Mouse (Mus musculus) liver, embryonic 16.5 days (tissue): Measurements from ENCODE around the gene Armc8. TPM values are rescaled to one million over a fixed set of nuclear protein-coding genes. Genes with fewer than 3 reads are reported as not detected.
A peak's percentile ranks its signal among the peaks of the same experiment; 100 is the strongest.

ENCODE experiments used
- ATAC-seq: fragments of 200-750 bp; cut with Nextera tagmentation; 2 replicates; pipeline ENCODE4 v1.8.0; 2017; ENCODE audit warnings: low read depth, mild to moderate bottlenecking, moderate number of reproducible peaks, moderate library complexity
- H3K27ac ChIP-seq: fragments of 300-500 bp; sonication (generic); 2 replicates; pipeline ENCODE4 v1.5.1; 2014; ENCODE audit warnings: mild to moderate bottlenecking, low read length
- H3K27me3 ChIP-seq: fragments of 300-500 bp; sonication (generic); 2 replicates; pipeline ENCODE4 v1.6.1; 2014; ENCODE audit warnings: low read depth, low read length, mixed read lengths; ENCODE audit not compliant: control insufficient read depth, insufficient read depth
- H3K36me3 ChIP-seq: fragments of 300-500 bp; sonication (generic); 2 replicates; pipeline ENCODE4 v1.6.1; 2014; ENCODE audit warnings: mild to moderate bottlenecking; ENCODE audit not compliant: control insufficient read depth, insufficient read depth
- H3K4me1 ChIP-seq: fragments of 300-500 bp; sonication (generic); 2 replicates; pipeline ENCODE4 v1.6.1; 2014; ENCODE audit warnings: low read depth, low read length, mixed read lengths; ENCODE audit not compliant: control insufficient read depth
- H3K4me2 ChIP-seq: fragments of 300-500 bp; sonication (generic); 2 replicates; pipeline ENCODE4 v1.6.1; 2014; ENCODE audit warnings: low read depth, low read length, mixed read lengths
- H3K4me3 ChIP-seq: fragments of 300-500 bp; sonication (generic); 2 replicates; pipeline ENCODE4 v1.5.1; 2014; ENCODE audit warnings: low read depth, mild to moderate bottlenecking, low read length
- H3K9ac ChIP-seq: fragments of 300-500 bp; sonication (generic); 2 replicates; pipeline ENCODE4 v1.6.1; 2014; ENCODE audit warnings: low read depth, low read length
- H3K9me3 ChIP-seq: fragments of 300-500 bp; sonication (generic); replicated peaks from 2 replicates; pipeline ENCODE4 v1.6.1; 2016; ENCODE audit warnings: low read length; ENCODE audit not compliant: control insufficient read depth
- WGBS: fragments of 180-500 bp; shearing (Covaris S2); extraction: QIAGEN DNeasy Blood & Tissue Kit; methylation state at CpG from one replicate; pipeline ENCODE4 v1.1.7; 2014; ENCODE audit not compliant: insufficient replicate concordance; 5-methylcytosine and 5-hydroxymethylcytosine counted together
- polyA plus RNA-seq: library from polyadenylated mRNA; unstranded; fragments of >200 nt; fragmentation: Nextera tagmentation; extraction: Ambion mirVana; gene quantifications from 2 replicates; pipeline ENCODE4 v1.2.1, GENCODE M21; 2015

Armc8 gene
- polyA plus RNA-seq, 1 experiment from 2014 or later = 8.3 TPM

DNA sequence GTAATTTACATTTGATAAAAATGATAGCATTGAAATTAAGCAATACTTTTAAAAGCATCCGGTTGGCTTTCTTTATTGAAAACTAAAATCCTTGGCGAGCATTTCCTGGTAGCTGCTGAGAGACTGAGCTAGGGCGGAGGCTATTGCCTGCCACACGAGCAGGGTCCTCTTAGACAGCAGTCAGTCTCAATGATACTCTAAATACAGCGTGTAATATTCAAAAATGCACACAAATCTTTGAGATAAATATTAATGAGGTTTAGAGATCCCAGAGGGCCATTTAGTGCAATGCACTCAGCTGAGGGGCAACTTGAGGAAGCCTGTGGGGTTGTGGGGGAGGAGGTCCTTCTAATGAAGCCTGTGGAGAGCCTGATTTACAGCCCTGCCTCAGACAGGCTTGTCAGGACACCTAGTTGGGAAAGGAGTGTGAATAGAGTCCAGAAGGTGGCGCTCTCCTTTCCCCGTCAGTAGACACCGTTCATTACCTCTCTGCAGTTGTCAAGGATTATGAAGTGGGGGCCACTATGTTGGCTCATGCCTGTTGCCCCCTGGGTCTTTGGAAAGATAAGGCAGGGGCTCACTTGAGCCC, 124.0 kb downstream of the Armc8 start:
- no peak overlapping the region for H3K27ac ChIP-seq
- 26% methylated on average over 8 of the region's 8 CpGs for WGBS
- H3K36me3 ChIP-seq = no peaks in the 10 kb centered on the region
- H3K4me1 ChIP-seq = no peaks in the 10 kb centered on the region
- no peaks in the 10 kb centered on the region for H3K27me3 ChIP-seq
- H3K9me3 ChIP-seq = no peaks in the 10 kb centered on the region
- no peak overlapping the region for H3K4me3 ChIP-seq
- ATAC-seq = no peak
- H3K9ac ChIP-seq = no peak overlapping the region
- H3K4me2 ChIP-seq = no peak overlapping the region

DNA sequence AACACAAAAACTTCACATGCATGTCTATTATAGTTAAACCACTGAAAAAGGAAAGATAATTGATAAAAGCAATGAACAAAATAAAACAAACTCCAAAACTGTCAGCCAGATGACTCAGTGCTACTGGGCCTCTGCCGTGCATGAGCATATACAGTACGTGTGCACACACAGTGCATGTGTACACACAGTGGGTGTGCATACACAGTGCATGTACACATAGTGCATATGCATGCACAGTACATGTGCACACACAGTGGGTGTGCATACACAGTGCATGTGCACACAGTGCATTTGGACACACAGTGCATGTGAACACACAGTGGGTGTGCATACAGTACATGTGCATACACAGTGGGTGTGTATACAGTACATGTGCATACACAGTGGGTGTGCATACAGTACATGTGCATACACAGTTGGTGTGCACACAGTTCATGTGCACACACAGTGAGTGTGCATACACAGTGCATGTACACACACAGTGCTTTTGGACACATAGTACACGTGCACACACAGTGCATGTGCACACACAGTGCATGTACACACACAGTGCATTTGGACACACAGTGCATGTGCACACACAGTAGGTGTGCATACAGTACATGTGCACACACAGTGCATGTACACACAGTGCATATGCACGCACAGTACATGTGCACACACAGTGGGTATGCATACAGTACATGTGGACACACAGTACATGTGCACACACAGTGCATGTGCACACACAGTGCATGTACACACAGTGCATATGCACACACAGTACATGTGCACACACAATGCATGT, 126.9 kb downstream of the Armc8 start:
- no peaks in the 10 kb centered on the region for H3K36me3 ChIP-seq
- 72% methylated on average over 4 of the region's 4 CpGs for WGBS
- H3K4me2 ChIP-seq = no peak overlapping the region
- H3K4me1 ChIP-seq = no peaks in the 10 kb centered on the region; the same call in 1 of the 2 replicates
- H3K27me3 ChIP-seq = peaks cover 19% of the 10 kb centered on the region
- no peak for ATAC-seq
- no peak overlapping the region for H3K27ac ChIP-seq
- no peak overlapping the region for H3K4me3 ChIP-seq
- H3K9ac ChIP-seq = no peak overlapping the region
- no peaks in the 10 kb centered on the region for H3K9me3 ChIP-seq

DNA sequence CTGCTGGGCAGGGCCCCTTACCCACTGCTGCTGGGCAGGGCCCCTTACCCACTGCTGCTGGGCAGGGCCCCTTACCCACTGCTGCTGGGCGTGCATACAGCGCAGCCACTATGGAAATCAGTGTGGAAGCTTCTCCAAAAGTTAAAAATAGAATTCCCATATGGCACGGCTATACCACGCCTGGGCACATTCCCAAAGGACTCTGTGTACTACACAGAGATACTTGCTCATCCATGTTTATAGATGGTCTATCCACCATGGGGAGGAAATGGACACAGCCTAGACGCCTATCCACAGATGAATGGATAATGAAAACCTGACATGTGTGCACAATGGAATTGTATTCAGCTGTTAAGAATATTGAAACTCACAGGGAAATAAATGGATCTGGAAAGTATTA, 127.8 kb downstream of the Armc8 start:
- no peak overlapping the region for H3K4me2 ChIP-seq
- no peak for ATAC-seq
- H3K9me3 ChIP-seq = no peaks in the 10 kb centered on the region
- H3K36me3 ChIP-seq = no peaks in the 10 kb centered on the region
- H3K27me3 ChIP-seq = peaks cover 28% of the 10 kb centered on the region
- no peaks in the 10 kb centered on the region; the same call in 1 of the 2 replicates for H3K4me1 ChIP-seq
- no peak overlapping the region for H3K9ac ChIP-seq
- 58% methylated on average over 5 of the region's 5 CpGs for WGBS
- no peak overlapping the region for H3K27ac ChIP-seq
- no peak overlapping the region for H3K4me3 ChIP-seq

DNA sequence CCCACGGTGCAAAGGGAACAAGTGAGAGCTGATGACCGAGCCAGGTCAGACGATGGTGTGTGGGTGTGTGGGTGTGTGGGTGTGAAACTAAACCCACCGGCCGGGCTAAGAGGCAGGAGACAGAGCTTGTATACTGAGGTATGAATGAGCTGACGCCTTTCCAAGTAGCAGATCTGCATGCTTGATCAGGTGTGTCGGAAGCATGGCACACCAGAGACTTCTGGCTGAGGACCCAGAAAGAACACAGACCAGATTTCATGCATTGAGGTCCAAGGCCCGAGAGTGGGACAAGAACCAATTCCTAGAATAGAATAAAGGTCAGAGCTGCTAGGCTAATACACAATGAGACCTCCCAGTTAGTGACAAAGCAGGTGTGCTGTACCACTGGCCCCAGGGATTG, 129.6 kb downstream of the Armc8 start:
- no peak overlapping the region for H3K27ac ChIP-seq
- H3K9ac ChIP-seq = no peak overlapping the region
- H3K27me3 ChIP-seq = peaks cover 36% of the 10 kb centered on the region
- H3K4me3 ChIP-seq = no peak overlapping the region
- no peaks in the 10 kb centered on the region for H3K9me3 ChIP-seq
- no peak for ATAC-seq
- no peaks in the 10 kb centered on the region; the same call in 1 of the 2 replicates for H3K4me1 ChIP-seq
- H3K4me2 ChIP-seq = no peak overlapping the region
- WGBS = 55% methylated on average over 8 of the region's 8 CpGs
- H3K36me3 ChIP-seq = no peaks in the 10 kb centered on the region

DNA sequence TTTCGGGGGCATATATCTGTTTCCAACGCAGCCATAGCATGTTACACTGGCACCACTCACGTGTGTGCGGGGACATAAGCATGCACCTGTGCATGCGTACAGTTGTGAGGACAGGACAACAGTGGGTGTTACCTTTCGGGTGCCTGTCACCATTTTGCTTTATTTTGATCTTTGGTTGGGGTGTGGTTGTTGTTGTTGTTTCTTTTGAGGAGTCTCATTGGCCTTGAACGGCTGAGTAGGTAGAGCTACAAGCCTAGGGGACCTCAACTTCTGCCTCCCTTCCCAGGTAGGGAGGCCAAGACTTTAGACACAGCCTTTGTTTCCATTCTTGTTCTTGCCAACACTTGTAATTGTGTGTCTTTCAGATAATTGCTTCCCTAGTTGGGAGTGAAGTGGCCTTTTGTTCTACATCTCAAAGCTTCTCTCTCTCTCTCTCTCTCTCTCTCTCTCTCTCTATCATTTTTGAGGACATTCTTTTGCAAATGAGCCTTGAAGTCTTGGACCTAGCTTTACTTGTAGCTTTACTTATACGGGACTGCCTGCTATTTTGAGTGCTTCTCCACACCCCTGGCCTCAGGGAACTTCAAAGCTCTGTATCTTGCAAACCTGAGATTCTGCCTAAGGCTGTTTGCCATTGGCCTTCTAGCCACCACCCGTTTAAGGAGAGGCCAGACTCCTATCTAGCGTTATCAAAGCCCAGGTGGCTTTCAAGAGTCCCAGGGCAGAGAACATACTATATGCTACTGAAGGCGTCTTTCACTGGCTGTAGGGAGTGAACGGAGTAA, 130.7 kb downstream of the Armc8 start:
- ATAC-seq = no peak
- no peaks in the 10 kb centered on the region for H3K36me3 ChIP-seq
- H3K4me3 ChIP-seq = no peak overlapping the region
- no peak overlapping the region for H3K27ac ChIP-seq
- no peaks in the 10 kb centered on the region for H3K9me3 ChIP-seq
- H3K4me1 ChIP-seq = no peaks in the 10 kb centered on the region; the same call in 1 of the 2 replicates
- H3K9ac ChIP-seq = no peak overlapping the region
- no peak overlapping the region for H3K4me2 ChIP-seq
- WGBS = 56% methylated on average over 12 of the region's 12 CpGs
- peaks cover 36% of the 10 kb centered on the region for H3K27me3 ChIP-seq

DNA sequence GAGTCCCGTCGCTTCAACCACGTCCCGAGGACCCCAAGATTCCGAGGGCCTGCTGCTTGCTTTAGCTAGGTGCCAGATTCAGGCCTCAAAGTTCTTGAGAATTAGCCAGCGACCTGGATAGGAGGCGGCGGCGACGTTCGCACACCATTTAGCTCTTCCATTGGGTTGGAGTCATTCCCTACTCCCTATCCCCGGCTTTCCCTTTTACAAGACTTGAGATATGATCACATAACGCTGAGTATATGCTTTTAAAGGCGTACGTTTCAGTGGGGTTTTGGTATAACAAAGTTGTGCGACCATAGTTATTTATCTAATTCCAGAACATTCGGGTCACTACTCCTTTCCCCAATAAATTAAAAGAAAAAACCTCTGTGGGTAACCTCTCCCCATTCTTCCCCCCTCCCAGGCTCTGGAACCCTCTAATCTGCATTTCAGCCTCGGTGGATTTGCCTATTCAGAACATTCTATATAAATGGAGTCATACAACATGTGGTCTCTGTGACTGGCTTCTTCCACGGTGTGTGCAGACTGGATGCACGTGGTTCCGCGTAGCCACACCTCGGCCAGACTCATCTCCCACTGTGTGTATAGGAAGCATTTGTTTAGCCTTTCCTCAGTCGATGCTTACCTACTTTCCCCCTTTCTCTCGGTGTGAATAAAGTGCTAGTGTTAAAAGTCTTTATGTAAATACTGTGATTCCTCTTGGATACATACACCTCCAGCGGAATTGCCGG, 131.5 kb downstream of the Armc8 start, which contains the start of gene Mras:
Gene Mras (minus strand): TSS at position 351 of the 734 bp plus-strand sequence.
- peak within 1 kb of the TSS; percentile 69 for H3K4me2 ChIP-seq
- H3K9me3 ChIP-seq = no peaks in the 10 kb centered on the region
- ATAC-seq = no peak
- 14% methylated on average over 27 of the region's 27 CpGs for WGBS
- no peaks in the 10 kb centered on the region for H3K36me3 ChIP-seq
- no peak within 1 kb of the TSS for H3K27ac ChIP-seq
- peaks cover 36% of the 10 kb centered on the region for H3K27me3 ChIP-seq
- peak within 1 kb of the TSS; percentile 66 for H3K4me3 ChIP-seq
- no peaks in the 10 kb centered on the region; the same call in 1 of the 2 replicates for H3K4me1 ChIP-seq
- H3K9ac ChIP-seq = peak within 1 kb of the TSS; percentile 56

DNA sequence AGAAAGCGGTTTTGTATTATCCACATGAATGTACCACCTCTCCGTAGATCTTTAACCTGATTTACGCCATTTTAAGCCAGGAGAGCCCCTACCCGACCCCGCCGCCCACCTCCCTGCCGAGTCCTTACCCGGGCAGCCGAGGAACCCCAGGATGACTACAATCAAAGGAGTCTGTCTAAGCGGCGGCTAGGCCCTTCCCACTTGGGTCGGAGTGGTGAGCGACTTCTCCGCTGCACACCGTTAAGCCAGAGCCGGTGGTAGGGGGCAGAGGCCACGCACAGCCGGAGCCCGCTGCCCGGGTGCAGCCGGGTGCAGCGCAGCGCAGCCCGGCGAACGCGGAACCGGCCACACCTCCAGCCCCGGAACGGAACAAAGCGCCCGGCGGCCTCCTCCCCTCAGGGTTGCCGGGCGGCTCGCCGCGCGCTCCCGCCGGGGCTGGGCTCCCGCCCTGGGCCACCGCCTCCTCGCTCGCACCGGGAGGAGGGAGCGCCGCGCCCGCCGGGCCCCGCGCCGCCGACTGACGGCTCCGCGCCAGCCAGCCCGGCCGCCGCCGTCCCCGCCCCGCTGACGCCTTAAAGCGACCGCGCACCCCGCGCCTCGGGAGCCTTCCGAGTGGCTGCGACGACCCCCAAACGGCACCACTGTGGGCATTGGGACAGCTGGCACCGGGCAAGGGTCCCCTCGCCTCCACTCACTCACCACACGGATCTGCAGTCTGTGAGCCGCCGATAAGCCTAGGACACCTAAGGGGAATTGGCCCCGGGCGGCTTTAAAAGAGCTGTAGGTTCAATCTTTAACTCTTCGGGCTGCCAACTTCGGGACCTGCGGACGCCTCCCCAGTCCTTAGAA, 132.3 kb downstream of the Armc8 start:
- H3K4me3 ChIP-seq = peak overlapping the region; percentile 66
- no peaks in the 10 kb centered on the region for H3K9me3 ChIP-seq
- WGBS = under 1% methylated on average over 70 of the region's 86 CpGs
- H3K27ac ChIP-seq = no peak overlapping the region
- peak; percentile 79 for ATAC-seq
- H3K36me3 ChIP-seq = no peaks in the 10 kb centered on the region
- H3K27me3 ChIP-seq = peaks cover 36% of the 10 kb centered on the region
- peak overlapping the region; percentile 69 for H3K4me2 ChIP-seq
- H3K9ac ChIP-seq = peak overlapping the region; percentile 56
- no peaks in the 10 kb centered on the region; the same call in 1 of the 2 replicates for H3K4me1 ChIP-seq
